Mouse (Mus musculus) intestine, postnatal 0 days (tissue): ENCODE data around the gene Slc1a5. TPM values are rescaled to one million over a fixed set of nuclear protein-coding genes. Genes with fewer than 3 reads are reported as not detected.

ENCODE experiments used
- ATAC-seq: fragments of 200-750 bp; cut with Nextera tagmentation; 2 replicates; pipeline ENCODE4 v1.8.0; 2017; ENCODE audit warnings: mild to moderate bottlenecking, moderate TSS enrichment, moderate library complexity
- H3K27ac ChIP-seq: fragments of 300-500 bp; sonication (generic); 2 replicates; pipeline ENCODE4 v1.5.1; 2014; ENCODE audit warnings: mild to moderate bottlenecking, low read depth, low read length, moderate library complexity
- H3K27me3 ChIP-seq: fragments of 300-500 bp; sonication (generic); replicated peaks from 2 replicates; pipeline ENCODE4 v1.6.1; 2014; ENCODE audit warnings: low read length, mixed read lengths; ENCODE audit not compliant: control insufficient read depth, insufficient read depth
- H3K36me3 ChIP-seq: fragments of 300-500 bp; sonication (generic); 2 replicates; pipeline ENCODE4 v1.6.1; 2014; ENCODE audit warnings: mild to moderate bottlenecking, moderate library complexity; ENCODE audit not compliant: control insufficient read depth, insufficient read depth
- H3K4me1 ChIP-seq: fragments of 300-500 bp; sonication (generic); replicated peaks from 2 replicates; pipeline ENCODE4 v1.6.1; 2014; ENCODE audit warnings: antibody characterized with exemption, low read length, mixed read lengths; ENCODE audit not compliant: control insufficient read depth, insufficient read depth
- H3K4me2 ChIP-seq: fragments of 300-500 bp; sonication (generic); replicated peaks from 2 replicates; pipeline ENCODE4 v1.6.1; 2014; ENCODE audit warnings: low read depth, mild to moderate bottlenecking, moderate library complexity
- H3K4me3 ChIP-seq: fragments of 300-500 bp; sonication (generic); 2 replicates; pipeline ENCODE4 v1.5.1; 2014; ENCODE audit warnings: low read depth, low read length
- H3K9ac ChIP-seq: fragments of 300-500 bp; sonication (generic); 2 replicates; pipeline ENCODE4 v1.6.1; 2014; ENCODE audit warnings: mild to moderate bottlenecking, low read depth, low read length
- H3K9me3 ChIP-seq: fragments of 300-500 bp; sonication (generic); 2 replicates; pipeline ENCODE4 v1.6.1; 2016; ENCODE audit warnings: mixed run types; ENCODE audit not compliant: control insufficient read depth
- CTCF ChIP-seq: sonication (generic); IDR thresholded peaks from 2 replicates; pipeline ENCODE4 v1.5.1; 2016; ENCODE audit warnings: low read depth, mild to moderate bottlenecking, control low read depth, antibody characterized with exemption, moderate library complexity
- WGBS: fragments of 180-500 bp; shearing (Covaris S2); extraction: QIAGEN DNeasy Blood & Tissue Kit; methylation state at CpG from one replicate; pipeline ENCODE4 v1.1.7; 2014; 5-methylcytosine and 5-hydroxymethylcytosine counted together
- polyA plus RNA-seq: library from polyadenylated mRNA; unstranded; fragments of >200 nt; fragmentation: Nextera tagmentation; extraction: Ambion mirVana; gene quantifications from 2 replicates; pipeline ENCODE4 v1.2.1, GENCODE M21; 2015

Slc1a5 gene
- polyA plus RNA-seq, 1 experiment from 2014 or later, result 19.8 TPM

DNA sequence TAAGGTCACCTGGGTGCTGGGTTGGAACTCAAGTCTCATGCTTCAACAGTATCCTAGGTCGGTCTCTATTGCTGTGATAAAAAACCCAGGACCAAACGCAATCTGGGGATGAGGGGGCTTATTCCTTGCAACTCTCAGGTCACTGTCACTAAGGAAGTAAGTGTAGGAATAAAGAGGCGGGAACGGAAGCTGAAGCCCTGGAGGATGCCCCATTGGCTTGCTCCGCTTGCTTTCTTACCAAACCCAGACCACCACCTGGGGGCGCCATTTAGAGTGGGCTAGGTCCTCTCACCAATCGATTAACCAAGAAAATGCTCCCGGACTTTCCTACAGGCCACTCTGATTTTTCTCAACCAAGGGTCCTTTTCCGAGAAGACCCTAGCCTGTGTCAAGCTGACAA is 26.8 kb downstream of the Slc1a5 start:
- no peaks in the 10 kb centered on the region; the same call in 1 of the 2 replicates for H3K4me1 ChIP-seq
- H3K36me3 ChIP-seq, result peaks cover 7% of the 10 kb centered on the region; the same call in 1 of the 2 replicates
- TF ChIP-seq CTCF, result peak; percentile 45
- no peaks in the 10 kb centered on the region for H3K9me3 ChIP-seq
- H3K4me2 ChIP-seq, result no peak overlapping the region
- no peaks in the 10 kb centered on the region; the same call in 1 of the 2 replicates for H3K27me3 ChIP-seq
- H3K4me3 ChIP-seq, result no peak overlapping the region
- H3K9ac ChIP-seq, result no peak overlapping the region
- H3K27ac ChIP-seq, result no peak overlapping the region
- ATAC-seq, result no peak
- 86% methylated on average over 9 of the region's 9 CpGs for WGBS

DNA sequence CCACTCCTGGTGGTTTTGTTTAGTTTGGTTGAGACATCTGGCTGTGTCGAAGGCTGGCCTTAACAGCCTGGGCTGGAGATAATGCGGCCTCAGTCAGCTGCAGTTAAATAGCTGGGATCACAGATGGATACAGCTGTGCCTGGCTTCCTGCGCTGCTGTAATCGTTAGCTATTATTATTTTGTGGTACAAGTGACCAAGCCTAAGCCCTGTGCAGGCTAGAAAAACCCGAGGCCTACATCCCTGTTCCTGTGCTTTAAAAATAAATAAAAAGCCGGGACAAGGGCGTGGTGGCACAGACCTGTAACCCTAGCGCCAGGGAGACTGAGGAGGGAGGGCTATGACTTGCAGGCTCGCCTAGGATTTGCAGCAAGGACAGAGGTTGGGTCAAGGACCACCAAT is 27.5 kb downstream of the Slc1a5 start:
- no peak overlapping the region for H3K27ac ChIP-seq

DNA sequence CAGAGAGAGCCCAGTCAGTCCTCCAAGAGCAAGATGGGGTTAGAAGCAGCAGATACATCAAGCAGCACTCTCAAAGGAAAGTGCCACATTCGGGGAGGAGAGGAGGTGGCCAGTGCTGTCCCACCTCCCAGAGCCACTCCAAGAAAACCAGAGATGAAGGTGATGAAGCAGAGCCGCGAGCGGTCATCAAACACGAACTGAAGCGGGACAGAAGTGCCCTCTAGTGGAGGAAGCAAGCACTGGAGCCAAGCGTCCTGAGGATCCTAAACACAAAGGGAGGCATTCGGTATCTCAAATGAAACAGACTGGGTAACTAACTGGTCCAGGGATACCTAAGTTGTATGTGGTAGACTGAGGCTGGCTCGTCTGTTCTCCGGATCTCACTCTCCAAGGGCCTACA is 28.6 kb downstream of the Slc1a5 start:
- H3K4me1 ChIP-seq, result no peaks in the 10 kb centered on the region; the same call in 1 of the 2 replicates
- H3K4me2 ChIP-seq, result no peak overlapping the region
- 37% methylated on average over 10 of the region's 10 CpGs for WGBS

More for the DNA sequence above, 27.5 kb downstream of the Slc1a5 start:
- peaks cover 7% of the 10 kb centered on the region; the same call in 1 of the 2 replicates for H3K36me3 ChIP-seq
- no peak overlapping the region for H3K4me3 ChIP-seq
- no peak overlapping the region for H3K4me2 ChIP-seq
- no peak overlapping the region for H3K9ac ChIP-seq
- no peaks in the 10 kb centered on the region for H3K9me3 ChIP-seq
- ATAC-seq, result no peak
- 56% methylated on average over 9 of the region's 9 CpGs for WGBS
- H3K4me1 ChIP-seq, result no peaks in the 10 kb centered on the region; the same call in 1 of the 2 replicates
- no peaks in the 10 kb centered on the region; the same call in 1 of the 2 replicates for H3K27me3 ChIP-seq
- TF ChIP-seq CTCF, result no peak

DNA sequence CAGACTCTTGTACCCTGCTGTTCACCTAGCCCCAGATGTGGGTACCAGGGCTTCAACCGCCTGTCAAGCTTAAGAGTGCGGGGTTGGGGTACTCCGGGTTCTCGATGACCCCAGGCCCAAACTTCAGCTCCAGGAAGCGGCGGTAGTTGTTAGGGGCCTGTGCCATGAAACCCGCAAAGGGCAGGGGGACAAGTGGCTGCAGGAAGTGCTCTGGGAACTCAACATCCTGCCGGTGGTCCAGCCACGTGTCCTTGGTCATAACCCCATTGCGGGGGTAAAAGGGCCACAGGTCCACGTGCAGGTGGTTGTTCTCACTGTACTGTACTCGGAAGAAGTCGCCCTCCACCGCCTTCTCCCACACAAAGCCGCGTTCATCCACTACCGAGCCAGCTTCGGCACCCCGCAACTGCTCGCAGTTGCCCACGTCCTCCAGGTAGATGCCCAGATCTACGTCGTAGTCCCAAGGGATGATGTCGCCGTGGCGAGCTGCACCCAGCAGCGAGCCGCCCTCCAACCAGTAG is 29.3 kb downstream of the Slc1a5 start:
- 0 out of 2 replicates have a peak overlapping the region, but pooled peaks have one; percentile 56 for H3K4me2 ChIP-seq
- no peak for ATAC-seq
- H3K27ac ChIP-seq, result no peak overlapping the region
- H3K4me1 ChIP-seq, result no peaks in the 10 kb centered on the region; the same call in 1 of the 2 replicates
- H3K9ac ChIP-seq, result no peak overlapping the region
- WGBS, result 81% methylated on average over 28 of the region's 28 CpGs
- peaks cover 13% of the 10 kb centered on the region; the same call in 1 of the 2 replicates for H3K36me3 ChIP-seq
- no peaks in the 10 kb centered on the region for H3K9me3 ChIP-seq
- no peaks in the 10 kb centered on the region; the same call in 1 of the 2 replicates for H3K27me3 ChIP-seq
- no peak for TF ChIP-seq CTCF
- no peak overlapping the region for H3K4me3 ChIP-seq

More for the DNA sequence above, 28.6 kb downstream of the Slc1a5 start:
- peaks cover 13% of the 10 kb centered on the region; the same call in 1 of the 2 replicates for H3K36me3 ChIP-seq
- ATAC-seq, result no peak
- TF ChIP-seq CTCF, result peak; percentile 92
- no peak overlapping the region for H3K9ac ChIP-seq
- H3K27ac ChIP-seq, result no peak overlapping the region
- H3K9me3 ChIP-seq, result no peaks in the 10 kb centered on the region
- H3K4me3 ChIP-seq, result no peak overlapping the region
- H3K27me3 ChIP-seq, result no peaks in the 10 kb centered on the region; the same call in 1 of the 2 replicates

DNA sequence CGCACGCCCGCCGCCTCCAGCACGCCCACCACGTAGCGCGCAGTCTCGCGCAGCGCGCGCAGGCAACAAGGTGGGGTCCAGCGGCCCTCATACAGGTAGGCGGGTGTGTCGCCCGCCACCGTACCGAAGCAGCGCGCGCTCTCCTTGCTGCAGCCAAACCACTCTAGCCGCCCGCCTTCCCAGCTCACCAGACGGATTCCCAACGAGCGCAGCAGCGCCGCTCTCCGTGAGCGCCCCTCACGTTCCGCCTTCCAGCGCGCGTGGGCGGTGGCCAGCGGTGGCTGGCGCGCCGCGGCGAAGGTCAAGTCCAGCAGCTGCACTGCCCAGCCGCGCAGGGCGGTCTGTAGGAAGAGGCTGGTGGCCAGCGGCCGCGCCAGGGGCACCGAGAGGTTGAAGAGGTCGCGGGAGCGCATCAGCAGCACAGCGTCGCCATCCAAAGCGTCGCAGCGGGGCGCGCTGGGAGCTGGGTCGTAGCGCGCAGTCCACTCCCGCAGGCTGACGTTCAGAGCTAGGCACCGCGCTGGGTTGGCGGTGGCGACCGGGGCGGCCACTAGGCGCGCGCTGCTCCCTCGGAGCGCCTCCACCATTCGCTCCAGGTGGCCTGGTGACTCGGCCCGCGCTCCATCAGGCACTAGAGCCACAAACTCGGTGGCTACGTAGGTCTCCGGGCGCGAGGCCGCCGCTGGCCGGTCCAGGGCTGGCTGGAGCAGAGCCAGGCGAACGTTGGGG is 29.9 kb downstream of the Slc1a5 start:
- WGBS, result 41% methylated on average over 88 of the region's 90 CpGs
- peak; percentile 41 for TF ChIP-seq CTCF
- no peaks in the 10 kb centered on the region; the same call in 1 of the 2 replicates for H3K27me3 ChIP-seq
- H3K36me3 ChIP-seq, result peaks cover 13% of the 10 kb centered on the region; the same call in 1 of the 2 replicates
- H3K4me1 ChIP-seq, result no peaks in the 10 kb centered on the region; the same call in 1 of the 2 replicates
- peak overlapping the region; percentile 56 for H3K4me2 ChIP-seq
- no peak overlapping the region; the same call in 1 of the 2 replicates for H3K9ac ChIP-seq
- H3K9me3 ChIP-seq, result no peaks in the 10 kb centered on the region
- no peak overlapping the region for H3K27ac ChIP-seq
- no peak; the same call in 1 of the 2 replicates for ATAC-seq
- peak overlapping the region; percentile 11; the same call in 1 of the 2 replicates for H3K4me3 ChIP-seq

DNA sequence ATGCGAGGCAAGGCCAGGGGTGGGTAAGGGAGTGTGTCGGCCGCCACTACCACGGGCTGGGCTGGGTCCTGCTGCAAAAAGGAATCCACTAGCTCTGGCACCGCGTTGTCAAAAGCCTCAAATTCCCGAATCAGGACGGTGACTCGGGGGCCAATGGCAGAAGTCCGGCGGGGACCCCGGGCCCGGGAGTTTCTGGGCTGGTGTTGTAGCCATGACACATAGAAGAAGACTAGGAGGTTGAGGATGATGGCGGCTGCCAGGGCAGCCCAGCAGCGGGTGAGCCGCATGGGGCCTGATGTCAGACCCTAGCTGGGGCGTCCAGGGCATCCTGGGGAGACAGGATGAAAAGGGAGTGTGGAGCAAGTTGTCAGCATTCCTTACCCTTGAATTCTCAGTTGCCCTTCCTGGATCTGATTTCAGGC is 30.5 kb downstream of the Slc1a5 start:
- Histone ChIP-seq H3K4me3 (0 out of 2 replicates have a peak overlapping the region, but pooled peaks have one; percentile 11), H3K4me1 (no peaks in the 10 kb centered on the region; the same call in 1 of the 2 replicates), H3K9me3 (no peaks in the 10 kb centered on the region), H3K4me2 (peak overlapping the region; percentile 56), H3K27me3 (no peaks in the 10 kb centered on the region; the same call in 1 of the 2 replicates), H3K27ac (no peak overlapping the region), H3K36me3 (peaks cover 13% of the 10 kb centered on the region; the same call in 1 of the 2 replicates), H3K9ac (no peak overlapping the region)
- TF ChIP-seq CTCF, result no peak
- no peak for ATAC-seq
- 59% methylated on average over 17 of the region's 17 CpGs for WGBS
